Mouse (Mus musculus) testis, adult 2 months (tissue): ENCODE results near the gene Pla2g2d. TPM values are rescaled to one million over a fixed set of nuclear protein-coding genes. Genes with fewer than 3 reads are reported as not detected.

ENCODE experiments used
- H3K27ac ChIP-seq: fragments of 200-500 bp; 2 replicates; pipeline ENCODE4 v1.5.1; 2012; ENCODE audit warnings: low read depth, low read length; ENCODE audit not compliant: control insufficient read depth, insufficient read depth
- H3K27me3 ChIP-seq: fragments of 200-500 bp; 2 replicates; pipeline ENCODE4 v1.6.1; 2012; ENCODE audit warnings: mild to moderate bottlenecking, low read length, moderate library complexity; ENCODE audit not compliant: control insufficient read depth, insufficient read depth
- H3K36me3 ChIP-seq: fragments of 200-500 bp; 2 replicates; pipeline ENCODE4 v1.6.1; 2012; ENCODE audit warnings: mild to moderate bottlenecking, low read length; ENCODE audit not compliant: control insufficient read depth, insufficient read depth
- H3K4me1 ChIP-seq: fragments of 200-500 bp; 2 replicates; pipeline ENCODE4 v1.6.1; 2012; ENCODE audit warnings: low read length; ENCODE audit not compliant: control insufficient read depth, insufficient read depth
- H3K4me3 ChIP-seq: fragments of 200-500 bp; 2 replicates; pipeline ENCODE4 v1.5.1; 2012; ENCODE audit warnings: low read depth, mild to moderate bottlenecking, low read length, moderate library complexity, mixed read lengths; ENCODE audit not compliant: control insufficient read depth
- CTCF ChIP-seq: fragments of 200-500 bp; IDR thresholded peaks from 2 replicates; pipeline ENCODE4 v1.5.1; 2012; ENCODE audit warnings: low read depth, mild to moderate bottlenecking, inconsistent platforms, low read length, moderate library complexity; ENCODE audit not compliant: control insufficient read depth, insufficient read depth, insufficient replicate concordance
- POLR2A ChIP-seq: fragments of 200-500 bp; IDR thresholded peaks from 2 replicates; pipeline ENCODE4 v1.6.1; 2012; ENCODE audit warnings: low read depth, mild to moderate bottlenecking, inconsistent platforms, low read length, moderate library complexity; ENCODE audit not compliant: control insufficient read depth
- polyA plus RNA-seq: library from polyadenylated mRNA; depleted of rRNA; stranded (reverse); fragments of >200 nt; gene quantifications from 2 replicates; pipeline ENCODE4 v1.2.3, GENCODE M21; 2012

Pla2g2d gene
- polyA plus RNA-seq, 1 experiment: 0.36 TPM

- H3K27me3 ChIP-seq: no peaks in the 10 kb centered on the region
- TF ChIP-seq POLR2A (no peak), CTCF (no peak)
- peaks cover 7% of the 10 kb centered on the region for H3K4me1 ChIP-seq
- H3K27ac ChIP-seq: no peak overlapping the region
- H3K36me3 ChIP-seq: no peaks in the 10 kb centered on the region
- H3K4me3 ChIP-seq: no peak overlapping the region
Measured at GRCm38 (mm10) chr4:138782098-138782497, 6.6 kb downstream of the Pla2g2d start.

- Histone ChIP-seq H3K27me3 (no peaks in the 10 kb centered on the region), H3K4me1 (peaks cover 4% of the 10 kb centered on the region), H3K4me3 (no peak overlapping the region), H3K36me3 (no peaks in the 10 kb centered on the region), H3K27ac (no peak overlapping the region)
- TF ChIP-seq POLR2A (no peak), CTCF (no peak)
Measured at GRCm38 (mm10) chr4:138785721-138786120, 10.2 kb downstream of the Pla2g2d start.

- H3K36me3 ChIP-seq: no peaks in the 10 kb centered on the region
- H3K4me1 ChIP-seq: peaks cover 4% of the 10 kb centered on the region
- no peaks in the 10 kb centered on the region for H3K27me3 ChIP-seq
- H3K4me3 ChIP-seq: no peak overlapping the region
- H3K27ac ChIP-seq: no peak overlapping the region
- no peak for TF ChIP-seq CTCF
- no peak for TF ChIP-seq POLR2A
Measured at GRCm38 (mm10) chr4:138786141-138786540, 10.6 kb downstream of the Pla2g2d start.

- no peaks in the 10 kb centered on the region; the same call in 1 of the 2 replicates for H3K4me1 ChIP-seq
- H3K36me3 ChIP-seq: no peaks in the 10 kb centered on the region
- no peak overlapping the region for H3K27ac ChIP-seq
- H3K4me3 ChIP-seq: no peak overlapping the region
- TF ChIP-seq CTCF (no peak), POLR2A (no peak)
- no peaks in the 10 kb centered on the region for H3K27me3 ChIP-seq
Measured at GRCm38 (mm10) chr4:138788381-138788780, 12.8 kb downstream of the Pla2g2d start.

- no peak for TF ChIP-seq CTCF
- Histone ChIP-seq H3K27ac (no peak overlapping the region), H3K4me3 (no peak overlapping the region), H3K4me1 (no peaks in the 10 kb centered on the region), H3K36me3 (no peaks in the 10 kb centered on the region), H3K27me3 (no peaks in the 10 kb centered on the region)
Measured at GRCm38 (mm10) chr4:138791452-138791851, 15.9 kb downstream of the Pla2g2d start.

- no peaks in the 10 kb centered on the region for H3K4me1 ChIP-seq
- H3K27ac ChIP-seq: no peak overlapping the region
- H3K4me3 ChIP-seq: no peak overlapping the region
- no peak for TF ChIP-seq POLR2A
- TF ChIP-seq CTCF: no peak
- H3K36me3 ChIP-seq: no peaks in the 10 kb centered on the region
- H3K27me3 ChIP-seq: no peaks in the 10 kb centered on the region
Measured at GRCm38 (mm10) chr4:138792599-138792998, 17.1 kb downstream of the Pla2g2d start.

GRCm38 (mm10) chr4:138793276-138793675 is 17.7 kb downstream of the Pla2g2d start:
- Histone ChIP-seq H3K4me1 (no peaks in the 10 kb centered on the region), H3K36me3 (no peaks in the 10 kb centered on the region), H3K4me3 (no peak overlapping the region), H3K27me3 (no peaks in the 10 kb centered on the region), H3K27ac (no peak overlapping the region)
- TF ChIP-seq POLR2A (no peak), CTCF (peak; percentile 35; the same call in 1 of the 2 replicates)

GRCm38 (mm10) chr4:138794344-138794743 is 18.8 kb downstream of the Pla2g2d start:
- Histone ChIP-seq H3K4me1 (no peaks in the 10 kb centered on the region), H3K36me3 (no peaks in the 10 kb centered on the region), H3K4me3 (no peak overlapping the region), H3K27me3 (no peaks in the 10 kb centered on the region), H3K27ac (no peak overlapping the region)
- TF ChIP-seq CTCF (no peak), POLR2A (no peak)
